Comparison of ENCODE assay signal across 28 mouse cellular contexts in the genomic region with DNA sequence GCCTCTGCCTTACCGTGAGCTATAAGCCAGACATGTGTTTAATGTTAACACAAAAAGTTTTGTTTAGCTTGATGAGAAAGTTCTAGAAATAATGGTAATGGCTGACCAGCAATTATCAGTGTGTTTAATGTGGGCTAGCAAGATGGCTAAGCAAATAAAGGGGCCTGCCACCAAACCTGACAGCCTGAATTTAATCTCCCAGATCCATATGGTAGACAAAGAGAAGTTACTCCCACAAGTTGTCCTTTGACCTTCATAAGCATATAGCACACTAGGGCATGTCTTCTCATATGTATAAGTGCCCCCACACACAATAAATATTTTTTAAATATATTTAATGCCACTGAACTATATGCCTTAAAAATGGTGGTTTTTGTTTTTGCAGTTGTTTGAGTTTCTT. TPM values are rescaled to one million over a fixed set of nuclear protein-coding genes. Genes with fewer than 3 reads are reported as not detected.
DNase-seq lines count a peak whose midpoint lies in the region; ATAC-seq and TF ChIP-seq lines count a peak whose summit lies in the region.
"Had no signal": no experiment of that assay in that cellular context is flagged by ENCODE, and none has a peak within 500 bp of the region (broad histone marks: within the 10 kb centered on the region; RNA-seq: fewer than 3 reads in every experiment).

No protein-coding gene starts in this region.

- no peaks in the 10 kb centered on the region for H3K27me3 ChIP-seq in heart, embryonic 10.5 days (ENCODE audit: insufficient read depth, poor library complexity, severe bottlenecking)
- H3K27me3 ChIP-seq in heart, embryonic 15.5 days, result no peaks in the 10 kb centered on the region
- peaks cover 6% of the 10 kb centered on the region; the same call in 1 of the 2 replicates for H3K27me3 ChIP-seq in liver, embryonic 12.5 days (replicated peaks)
- no peaks in the 10 kb centered on the region; the same call in 1 of the 2 replicates for H3K27me3 ChIP-seq in liver, postnatal 0 days (ENCODE audit: insufficient read depth, low read length)
- H3K27me3 ChIP-seq: CH12.LX; hindbrain, embryonic 15.5 days; neural tube, embryonic 12.5 days had no signal

- no peak overlapping the region for H3K9ac ChIP-seq in heart, embryonic 15.5 days
- H3K9ac ChIP-seq in liver, embryonic 12.5 days, result no peak overlapping the region
- H3K9ac ChIP-seq in liver, postnatal 0 days (replicated peaks), result no peak overlapping the region
- H3K9ac ChIP-seq: hindbrain, embryonic 15.5 days; lung, embryonic 14.5 days; neural tube, embryonic 12.5 days had no signal

- H3K36me3 ChIP-seq in heart, embryonic 10.5 days, result peaks cover 7% of the 10 kb centered on the region; the same call in 1 of the 2 replicates
- no peaks in the 10 kb centered on the region for H3K36me3 ChIP-seq in heart, embryonic 15.5 days
- H3K36me3 ChIP-seq in liver, embryonic 12.5 days, result no peaks in the 10 kb centered on the region
- no peaks in the 10 kb centered on the region for H3K36me3 ChIP-seq in liver, postnatal 0 days (replicated peaks; ENCODE audit: insufficient read depth, low read length)
- H3K36me3 ChIP-seq: hindbrain, embryonic 10.5 days; hindbrain, embryonic 15.5 days; midbrain, embryonic 10.5 days; neural tube, embryonic 12.5 days had no signal

- WGBS in heart, embryonic 10.5 days, result 43% methylated on average over 1 of the region's 1 CpGs
- WGBS in heart, embryonic 15.5 days, result 35% methylated on average over 1 of the region's 1 CpGs
- 63% methylated on average over 1 of the region's 1 CpGs for WGBS in liver, embryonic 12.5 days (ENCODE audit: insufficient replicate concordance)
- WGBS in liver, postnatal 0 days (ENCODE audit: insufficient replicate concordance), result 58% methylated on average over 1 of the region's 1 CpGs

- peak overlapping the region; percentile 79 for H3K27ac ChIP-seq in heart, embryonic 10.5 days
- peak overlapping the region; percentile 43 for H3K27ac ChIP-seq in heart, embryonic 15.5 days
- peak overlapping the region; percentile 55; the same call in 1 of the 2 replicates for H3K27ac ChIP-seq in liver, embryonic 12.5 days
- 0 out of 2 replicates have a peak overlapping the region, but pooled peaks have one; percentile 22 for H3K27ac ChIP-seq in liver, postnatal 0 days (ENCODE audit: low read depth)
- H3K27ac ChIP-seq: heart, adult 2 months; hindbrain, embryonic 10.5 days; hindbrain, embryonic 15.5 days; midbrain, embryonic 10.5 days; neural tube, embryonic 12.5 days had no signal

- no peak for ATAC-seq in heart, embryonic 15.5 days (replicated peaks; ENCODE audit: insufficient number of reproducible peaks, insufficient read depth, low FRiP score, low read depth)
- ATAC-seq in liver, embryonic 12.5 days, result peak; percentile 83
- no peak for ATAC-seq in liver, postnatal 0 days
- ATAC-seq: forebrain, embryonic 16.5 days; midbrain, embryonic 16.5 days had no signal

- peaks cover 52% of the 10 kb centered on the region for H3K4me1 ChIP-seq in heart, embryonic 10.5 days
- peaks cover 25% of the 10 kb centered on the region for H3K4me1 ChIP-seq in heart, embryonic 15.5 days (replicated peaks)
- peaks cover 67% of the 10 kb centered on the region for H3K4me1 ChIP-seq in liver, embryonic 12.5 days
- H3K4me1 ChIP-seq in liver, postnatal 0 days (ENCODE audit: insufficient read depth), result peaks cover 15% of the 10 kb centered on the region

- DNase-seq in heart, embryonic 10.5 days (ENCODE audit: low spot score), result no peak
- no peak for DNase-seq in heart, adult 9 months (ENCODE audit: low spot score in 2 of 2)
- no peak for DNase-seq in heart, postnatal 10 days
- DNase-seq in liver, postnatal 0 days, result no peak
- no peak for DNase-seq in left cerebral cortex, adult 18-20 months (ENCODE audit: low spot score in 2 of 2)
- no peak for DNase-seq in spleen, postnatal 14 days (ENCODE audit: low spot score in 2 of 2)
- DNase-seq: adrenal gland, adult 8-10 months; cerebellum, adult 11 months; cerebellum, adult 9-10 months; cerebellum, postnatal 36 days; heart, adult 2 months; kidney, adult 2 months; kidney, postnatal 4 days; left cerebral cortex, postnatal 4 days; lung, embryonic 14.5 days; lung, postnatal 14 days; right cerebral cortex, adult 18-20 months; thymus, adult 18-20 months; thymus, postnatal 25 days had no signal

- no peak overlapping the region for H3K4me3 ChIP-seq in heart, embryonic 10.5 days
- H3K4me3 ChIP-seq in heart, embryonic 15.5 days, result no peak overlapping the region
- H3K4me3 ChIP-seq in liver, embryonic 12.5 days, result no peak overlapping the region
- H3K4me3 ChIP-seq in liver, postnatal 0 days (ENCODE audit: low read depth, low read length), result no peak overlapping the region
- H3K4me3 ChIP-seq: heart, adult 2 months; hindbrain, embryonic 10.5 days; hindbrain, embryonic 15.5 days; midbrain, embryonic 10.5 days; neural tube, embryonic 12.5 days had no signal

- peak; percentile 81 for TF ChIP-seq EP300 in liver, postnatal 0 days (IDR thresholded peaks at IDR 0.05; ENCODE audit: low read depth)

- no peaks in the 10 kb centered on the region for H3K9me3 ChIP-seq in heart, embryonic 10.5 days
- H3K9me3 ChIP-seq in heart, embryonic 15.5 days (replicated peaks), result no peaks in the 10 kb centered on the region
- H3K9me3 ChIP-seq in liver, embryonic 12.5 days (replicated peaks), result no peaks in the 10 kb centered on the region
- H3K9me3 ChIP-seq in liver, postnatal 0 days (ENCODE audit: low read length), result no peaks in the 10 kb centered on the region
- H3K9me3 ChIP-seq: hindbrain, embryonic 10.5 days; hindbrain, embryonic 15.5 days; midbrain, embryonic 10.5 days; neural tube, embryonic 12.5 days had no signal

- intact Hi-C loops in heart, postnatal 10 days (cut with DNase I), result no loop called here

- H3K4me2 ChIP-seq in heart, embryonic 15.5 days, result no peak overlapping the region
- H3K4me2 ChIP-seq in liver, embryonic 12.5 days, result peak overlapping the region; percentile 39
- no peak overlapping the region for H3K4me2 ChIP-seq in liver, postnatal 0 days (ENCODE audit: low read depth, low read length)
- H3K4me2 ChIP-seq: hindbrain, embryonic 15.5 days; lung, embryonic 14.5 days; neural tube, embryonic 12.5 days had no signal

- TF ChIP-seq CTCF in liver, postnatal 0 days (IDR thresholded peaks at IDR 0.05; ENCODE audit: low read depth), result no peak

RNA-seq across cellular contexts. Expression of a gene that starts 8.4 kb away (rescaled TPM):
- polyA plus RNA-seq in heart, embryonic 10.5 days (2016; fragmentation: Nextera tagmentation; extraction: Ambion mirVana), result 29.4 and 37.5 TPM in 2 replicates
- 17.3 and 20.7 TPM in 2 replicates for polyA plus RNA-seq in heart, embryonic 15.5 days (2015; fragmentation: Nextera tagmentation; extraction: Ambion mirVana)
- 10 to 100 TPM; 17.3 to 18.1 TPM for total RNA-seq in heart, postnatal 10 days (2021)
- 8.2 and 8.5 TPM in 2 replicates for polyA plus RNA-seq in liver, embryonic 12.5 days (2016; fragmentation: Nextera tagmentation; extraction: Ambion mirVana)
- polyA plus RNA-seq in liver, postnatal 0 days (2015; fragmentation: Nextera tagmentation; extraction: Ambion mirVana), result 4.5 and 7.5 TPM in 2 replicates
- 1 to 10 TPM; 4.9 to 5.6 TPM for total RNA-seq in left cerebral cortex, adult 18-20 months (2021)

RNA-seq across cellular contexts. Expression of a gene that starts 41.1 kb away (rescaled TPM):
- 27.6 and 29.7 TPM in 2 replicates for polyA plus RNA-seq in heart, embryonic 10.5 days (2016; fragmentation: Nextera tagmentation; extraction: Ambion mirVana)
- 22.5 and 27.8 TPM in 2 replicates for polyA plus RNA-seq in heart, embryonic 15.5 days (2015; fragmentation: Nextera tagmentation; extraction: Ambion mirVana)
- total RNA-seq in heart, postnatal 10 days (2021), result 10 to 100 TPM; 18.6 to 19.5 TPM
- 16.9 and 18.7 TPM in 2 replicates for polyA plus RNA-seq in liver, embryonic 12.5 days (2016; fragmentation: Nextera tagmentation; extraction: Ambion mirVana)
- 6.8 and 8.0 TPM in 2 replicates for polyA plus RNA-seq in liver, postnatal 0 days (2015; fragmentation: Nextera tagmentation; extraction: Ambion mirVana)
- total RNA-seq in left cerebral cortex, adult 18-20 months (2021), result 10 to 100 TPM; 25.9 to 27.0 TPM

Comparison
In these comparisons a context has a peak if more than half of its experiments do, and no peak if none do; other contexts are left out.
1. H3K27ac ChIP-seq: peak in every context shown above with its lines; median percentile 79 in heart, embryonic 10.5 days; 55 in liver, embryonic 12.5 days; 43 in heart, embryonic 15.5 days; 22 in liver, postnatal 0 days.